Mouse (Mus musculus): ENCODE data around the gene Nxn.

DNA sequence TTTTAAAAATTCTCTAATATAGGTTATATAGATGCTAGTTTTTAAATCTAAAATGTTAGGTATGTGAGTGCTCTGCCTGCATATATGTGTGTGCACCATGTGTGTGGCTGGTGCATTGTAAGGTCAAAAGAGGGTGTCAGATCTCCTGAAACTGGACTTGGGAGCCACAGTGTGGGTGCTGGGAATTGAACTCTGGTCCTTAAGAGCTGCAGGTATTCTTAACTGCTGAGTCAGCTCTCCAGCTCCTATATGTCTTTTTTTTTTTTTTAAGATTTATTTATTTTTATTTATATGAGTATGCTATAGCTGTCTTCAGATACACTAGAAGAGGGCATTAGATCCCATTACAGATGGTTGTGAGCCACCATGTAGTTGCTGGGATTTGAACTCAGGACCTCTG is 152.5 kb downstream of the Nxn start:
- TF ChIP-seq POLR2A (IDR thresholded peaks at IDR 0.05; ENCODE audit: low read depth, low read length) (no peak), CTCF (conservative IDR thresholded peaks at IDR 0.05; ENCODE audit: insufficient read depth, insufficient read length, low read depth, low read length) (no peak)

All from kidney, adult 2 months (tissue).